Mouse (Mus musculus) lung, postnatal 0 days (tissue): ENCODE results near the gene Megf6.

Source experiments
- CTCF ChIP-seq: IDR thresholded peaks from 2 replicates; pipeline ENCODE4 v1.5.1; 2016; ENCODE audit warnings: antibody characterized with exemption, mild to moderate bottlenecking
- EP300 ChIP-seq: IDR thresholded peaks from 2 replicates; pipeline ENCODE4 v1.6.1; 2016; ENCODE audit warnings: antibody characterized with exemption, mild to moderate bottlenecking, control low read depth

DNA sequence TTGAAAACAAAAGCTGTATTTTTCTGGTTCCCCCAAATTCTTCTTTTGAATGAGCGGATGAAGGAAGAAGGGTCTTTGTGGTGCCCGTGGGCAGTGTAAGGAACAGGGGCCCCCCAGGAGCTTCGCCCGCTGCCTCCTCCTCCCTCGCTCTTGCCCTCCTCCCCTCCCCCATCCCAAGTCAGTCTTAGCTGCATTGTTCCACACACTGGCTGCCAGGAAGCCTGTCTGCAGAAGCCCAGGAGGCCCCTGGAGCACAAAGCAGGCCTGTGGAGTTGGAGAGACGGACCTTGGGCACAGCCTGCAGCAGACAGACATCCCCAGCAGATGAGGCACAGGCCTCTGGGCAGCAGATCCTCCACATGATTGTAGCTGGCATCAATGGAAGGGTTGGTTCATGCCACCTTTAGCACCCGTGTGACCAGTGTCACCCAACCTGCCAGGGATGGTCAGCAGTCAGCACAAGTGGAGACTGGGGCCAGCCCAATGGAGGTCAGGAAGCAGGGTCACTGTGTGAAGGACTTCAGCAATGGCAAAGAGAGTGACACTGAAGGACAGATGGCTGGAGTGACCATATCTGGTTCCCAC lies 27.9 kb downstream of the Megf6 start:
- TF ChIP-seq CTCF: no peak
- no peak for TF ChIP-seq EP300
